Mouse (Mus musculus) R1 (cell line): ENCODE results near the gene Hmces.

Experiments used
- DNase-seq: peaks from one replicate; pipeline ENCODE4 v3.0.0-alpha.2; 2018; ENCODE audit warnings: low read depth, low spot score

The Hmces gene

GRCm38 (mm10) chr6:87913661-87914325 lies at the start of gene Hmces:
Gene Hmces, plus strand, starts transcription at chr6:87913935.
- peak; percentile 99 for DNase-seq

DNA sequence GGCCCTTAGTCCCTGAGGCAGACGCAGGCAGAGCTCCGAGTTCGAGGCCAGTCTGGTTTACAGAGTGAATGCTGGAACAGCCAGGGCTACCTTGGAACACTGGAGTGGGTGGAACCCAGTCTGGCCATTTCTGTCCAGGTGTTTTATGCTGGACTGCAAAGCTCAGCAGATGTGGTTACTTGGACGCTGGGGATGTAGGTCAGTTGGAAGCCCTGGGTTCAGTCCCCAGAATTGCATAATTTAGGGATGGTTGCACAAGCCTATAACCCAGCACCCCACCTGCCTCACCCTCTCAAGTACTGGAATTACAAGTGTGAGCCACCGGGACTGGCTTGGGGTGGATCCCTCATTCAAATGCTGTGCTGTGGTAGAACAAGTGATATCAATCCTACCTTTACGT lies 47.5 kb upstream of the Hmces start:
- no peak for DNase-seq

GRCm38 (mm10) chr6:87867256-87867655 lies 46.5 kb upstream of the Hmces start:
- DNase-seq, result no peak

DNA sequence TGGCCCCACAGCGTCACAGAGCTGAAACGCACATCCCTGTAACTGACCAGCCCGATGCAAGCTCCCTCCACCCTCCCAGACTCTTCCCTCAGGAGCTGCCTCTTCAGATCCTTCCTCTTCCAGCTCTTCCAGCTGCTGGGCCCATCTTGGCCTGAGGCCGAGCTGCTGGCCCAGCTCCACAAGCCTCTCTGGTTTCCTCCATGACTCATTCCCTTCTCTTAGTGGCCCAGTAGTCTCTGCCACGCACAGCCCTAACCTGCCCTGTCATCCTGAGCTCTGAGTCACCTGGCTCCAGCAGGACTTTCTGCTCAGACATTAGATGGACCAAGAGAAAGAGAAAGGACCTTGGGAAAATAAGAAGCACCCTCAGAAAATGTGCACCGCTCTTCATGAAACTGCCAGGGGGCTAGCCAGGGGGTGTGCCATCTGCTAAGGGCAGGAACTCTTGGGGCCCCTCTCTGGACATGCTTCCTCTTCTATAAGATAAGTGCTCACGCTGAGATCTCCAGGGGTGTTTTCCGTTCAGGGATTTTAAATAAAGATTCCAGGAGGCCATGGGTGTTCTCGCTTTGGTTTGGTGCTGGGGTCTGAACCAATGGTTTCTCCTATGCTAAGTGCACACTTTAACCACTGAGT lies 44.7 kb upstream of the Hmces start:
- no peak for DNase-seq

DNA sequence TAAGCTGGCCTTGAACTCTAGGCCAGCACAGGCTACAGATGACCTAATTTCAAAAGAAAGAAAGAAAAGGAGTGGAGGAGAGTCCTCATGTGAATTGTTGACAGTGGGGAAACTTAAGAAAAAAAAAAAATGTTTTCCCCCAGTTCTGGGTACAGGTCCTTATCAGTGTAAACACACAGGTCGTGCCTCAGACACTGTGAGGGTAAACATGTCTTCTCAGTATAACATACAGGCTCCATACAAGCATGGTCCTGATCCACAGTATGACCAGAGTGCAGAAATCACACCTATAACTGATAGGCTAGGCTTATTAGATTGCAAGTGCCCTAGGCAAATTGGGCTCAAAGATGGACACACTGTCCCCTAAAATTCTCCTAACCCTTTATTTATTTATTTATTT lies 43.3 kb upstream of the Hmces start:
- no peak for DNase-seq

DNA sequence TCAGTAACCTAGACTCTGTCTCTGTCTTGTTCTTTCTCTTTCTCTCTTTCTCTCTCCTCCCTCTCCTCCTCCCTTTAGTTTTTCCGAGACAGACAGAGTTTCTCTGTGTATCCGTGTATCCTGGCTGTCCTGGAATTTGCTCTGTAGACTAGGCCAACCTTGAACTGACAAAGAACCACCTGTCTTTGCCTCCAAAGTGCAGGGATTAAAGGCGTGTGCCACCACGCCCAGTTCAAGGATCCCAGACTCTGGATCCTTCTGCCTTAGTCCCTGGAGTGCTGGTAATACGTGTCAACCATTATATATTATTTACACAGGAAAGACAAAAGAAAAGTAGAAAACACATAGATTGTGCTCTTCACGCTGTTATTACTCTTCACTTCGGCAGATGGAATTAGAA lies 42.5 kb upstream of the Hmces start:
- peak; percentile 89 for DNase-seq

- DNase-seq, result no peak
Observed at GRCm38 (mm10) chr6:87873104-87873503, 40.6 kb upstream of the Hmces start.

- peak; percentile 41 for DNase-seq
Observed at GRCm38 (mm10) chr6:87873963-87874362, 39.8 kb upstream of the Hmces start.

DNA sequence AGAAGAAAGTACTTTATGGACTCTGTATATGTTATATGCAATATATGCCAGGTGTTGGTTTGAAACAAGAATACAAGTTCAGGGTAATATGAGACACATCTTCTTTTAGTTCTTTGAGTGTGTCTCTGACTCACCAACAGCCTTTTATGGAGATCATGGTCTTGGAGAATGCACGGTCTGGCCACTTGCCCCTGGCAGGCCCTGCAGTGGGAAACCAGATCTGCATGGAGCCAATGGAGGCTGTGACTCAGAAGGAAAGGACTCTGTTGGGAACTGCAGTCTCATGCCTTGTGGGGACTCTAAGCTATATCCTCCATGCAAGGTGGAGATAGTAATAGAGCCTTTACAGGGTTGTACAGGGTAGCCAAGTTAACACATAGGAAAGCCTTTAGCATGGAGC lies 38.7 kb upstream of the Hmces start:
- DNase-seq, result no peak

DNA sequence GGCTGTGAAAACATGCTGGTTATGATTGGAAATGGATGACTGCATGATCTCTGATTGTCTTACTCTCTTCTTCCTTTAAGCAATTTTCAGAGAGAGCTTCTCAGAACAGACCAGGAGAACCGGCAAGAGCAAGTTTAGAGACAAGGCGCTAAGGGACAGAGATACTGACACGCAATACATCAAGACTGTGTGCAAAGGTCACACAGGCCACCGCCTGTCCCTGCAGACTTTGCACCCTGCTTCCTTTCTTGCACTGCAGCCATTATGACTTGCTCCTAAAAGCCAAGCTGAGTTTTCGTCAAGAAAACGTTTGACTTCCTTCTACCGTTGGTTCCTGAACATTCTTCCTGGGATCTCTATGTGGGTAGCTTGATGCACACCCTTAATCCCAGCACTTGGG lies 38.2 kb upstream of the Hmces start:
- DNase-seq, result no peak

GRCm38 (mm10) chr6:87876068-87876643 lies 37.6 kb upstream of the Hmces start:
- peak; percentile 81 for DNase-seq

GRCm38 (mm10) chr6:87879010-87879409 lies 34.7 kb upstream of the Hmces start:
- DNase-seq, result no peak

DNA sequence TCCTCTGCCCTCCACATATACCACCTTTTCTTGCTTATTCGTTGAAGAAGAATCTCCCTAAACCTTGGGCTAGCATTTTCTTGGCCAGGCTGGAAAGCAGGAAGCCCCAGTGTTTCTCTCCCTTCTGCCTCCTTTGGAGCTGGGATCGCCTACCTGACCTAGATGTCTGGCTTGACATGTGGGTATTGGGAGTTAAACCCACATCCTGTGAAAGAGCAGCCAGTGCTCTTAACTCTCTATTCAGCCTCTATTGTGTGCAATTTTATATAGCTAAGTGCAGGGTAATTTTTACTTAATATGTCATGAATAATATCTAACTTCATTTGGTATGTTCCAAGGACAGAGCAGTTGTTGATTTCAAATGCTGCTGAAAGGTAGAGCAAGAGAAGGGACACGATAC lies 34.1 kb upstream of the Hmces start:
- DNase-seq, result no peak

DNA sequence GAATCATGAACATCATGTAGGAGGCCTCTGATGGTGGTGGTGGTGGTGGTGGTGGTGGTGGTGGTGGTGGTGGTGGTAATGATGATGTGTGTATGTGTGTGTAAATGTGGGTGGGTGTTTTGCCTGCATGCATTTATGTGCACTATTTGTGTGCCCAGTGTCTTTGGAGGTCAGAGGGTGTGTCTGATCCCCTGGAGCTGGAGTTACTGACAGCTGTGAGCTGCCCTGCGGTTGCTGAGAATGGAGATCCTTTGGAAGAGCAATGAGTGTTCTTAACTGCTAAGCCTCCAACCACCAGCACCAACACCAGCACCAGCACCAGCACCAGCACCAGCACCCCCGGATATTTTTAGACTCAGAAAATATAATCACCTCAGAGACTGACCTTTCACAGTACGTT lies 31.5 kb upstream of the Hmces start:
- no peak for DNase-seq

GRCm38 (mm10) chr6:87882816-87883215 lies 30.9 kb upstream of the Hmces start:
- DNase-seq, result no peak

- no peak for DNase-seq
Observed at GRCm38 (mm10) chr6:87886721-87887120, 27.0 kb upstream of the Hmces start.

GRCm38 (mm10) chr6:87887594-87888233 lies 26.0 kb upstream of the Hmces start, which contains the start of gene Copg1:
Gene Copg1, plus strand, starts transcription at chr6:87887814.
- DNase-seq, result peak; percentile 98

GRCm38 (mm10) chr6:87893931-87894330 lies 19.8 kb upstream of the Hmces start:
- no peak for DNase-seq

- no peak for DNase-seq
Observed at GRCm38 (mm10) chr6:87898028-87898427, 15.7 kb upstream of the Hmces start.

- peak; percentile 44 for DNase-seq
Observed at GRCm38 (mm10) chr6:87906632-87907031, 7.1 kb upstream of the Hmces start.

- no peak for DNase-seq
Observed at GRCm38 (mm10) chr6:87909181-87909580, 4.6 kb upstream of the Hmces start.

DNA sequence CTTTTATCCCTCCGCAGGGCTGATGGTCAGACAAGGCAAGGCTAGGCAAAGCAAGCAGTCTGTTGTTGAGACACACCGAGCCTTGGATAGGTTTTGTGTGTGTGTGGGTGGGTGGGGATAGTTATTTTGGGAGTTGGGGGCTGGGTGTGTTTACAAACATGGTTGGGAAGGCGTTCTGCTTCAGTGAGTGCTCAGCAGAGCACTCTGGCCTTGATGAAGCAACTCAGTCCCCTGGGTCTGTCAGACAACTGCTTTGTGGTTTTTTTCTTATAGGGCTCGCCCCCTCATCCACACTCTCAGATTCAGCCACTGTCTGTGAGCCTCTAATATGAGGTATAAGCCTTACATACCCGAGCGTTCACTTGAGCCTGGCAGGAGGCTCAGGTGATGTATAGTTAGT lies 2.2 kb upstream of the Hmces start:
- DNase-seq, result peak; percentile 21
